Mouse (Mus musculus) E14TG2a.4 (cell line): ENCODE results near the gene Igfbp2.

Experiments used
- H3K27me3 ChIP-seq: 2 replicates; pipeline ENCODE4 v1.6.1; 2014; ENCODE audit warnings: low read length, control low read depth; ENCODE audit not compliant: insufficient read depth
- H3K36me3 ChIP-seq: 2 replicates; pipeline ENCODE4 v1.6.1; 2014; ENCODE audit warnings: low read length, control low read depth; ENCODE audit not compliant: insufficient read depth
- H3K4me1 ChIP-seq: replicated peaks from 2 replicates; pipeline ENCODE4 v1.6.1; 2014; ENCODE audit warnings: low read depth, low read length, control low read depth
- H3K4me3 ChIP-seq: replicated peaks from 2 replicates; pipeline ENCODE4 v1.5.1; 2014; ENCODE audit warnings: mild to moderate bottlenecking, low read length
- H3K9me3 ChIP-seq: 2 replicates; pipeline ENCODE4 v1.6.1; 2014; ENCODE audit warnings: low read length, control low read depth
- CTCF ChIP-seq: conservative IDR thresholded peaks from 2 replicates; pipeline ENCODE4 v1.5.1; 2014; ENCODE audit warnings: low read length
- NANOG ChIP-seq: IDR thresholded peaks from 2 replicates; pipeline ENCODE4 v1.6.1; 2014; ENCODE audit warnings: borderline replicate concordance, low read length, mixed read lengths
- POU5F1 ChIP-seq: IDR thresholded peaks from 2 replicates; pipeline ENCODE4 v1.6.1; 2014; ENCODE audit warnings: low read length, borderline replicate concordance

The Igfbp2 gene

GRCm38 (mm10) chr1:72832715-72833153 lies 8.4 kb downstream of the Igfbp2 start:
- TF ChIP-seq POU5F1 (no peak), CTCF (no peak), NANOG (no peak)
- Histone ChIP-seq H3K4me3 (no peak overlapping the region), H3K4me1 (peaks cover 84% of the 10 kb centered on the region), H3K36me3 (peaks cover 99% of the 10 kb centered on the region), H3K9me3 (no peaks in the 10 kb centered on the region), H3K27me3 (no peaks in the 10 kb centered on the region)

GRCm38 (mm10) chr1:72833563-72833962 lies 9.3 kb downstream of the Igfbp2 start:
- TF ChIP-seq CTCF: no peak
- no peak for TF ChIP-seq NANOG
- no peak for TF ChIP-seq POU5F1
- Histone ChIP-seq H3K27me3 (no peaks in the 10 kb centered on the region), H3K4me3 (no peak overlapping the region), H3K36me3 (peaks cover 99% of the 10 kb centered on the region), H3K4me1 (peaks cover 84% of the 10 kb centered on the region), H3K9me3 (no peaks in the 10 kb centered on the region)

- Histone ChIP-seq H3K9me3 (no peaks in the 10 kb centered on the region), H3K36me3 (peaks cover 95% of the 10 kb centered on the region), H3K4me1 (peaks cover 86% of the 10 kb centered on the region), H3K4me3 (no peak overlapping the region), H3K27me3 (no peaks in the 10 kb centered on the region)
- no peak for TF ChIP-seq CTCF
- TF ChIP-seq NANOG: no peak
- no peak for TF ChIP-seq POU5F1
Measured at GRCm38 (mm10) chr1:72839356-72839755, 15.1 kb downstream of the Igfbp2 start.

DNA sequence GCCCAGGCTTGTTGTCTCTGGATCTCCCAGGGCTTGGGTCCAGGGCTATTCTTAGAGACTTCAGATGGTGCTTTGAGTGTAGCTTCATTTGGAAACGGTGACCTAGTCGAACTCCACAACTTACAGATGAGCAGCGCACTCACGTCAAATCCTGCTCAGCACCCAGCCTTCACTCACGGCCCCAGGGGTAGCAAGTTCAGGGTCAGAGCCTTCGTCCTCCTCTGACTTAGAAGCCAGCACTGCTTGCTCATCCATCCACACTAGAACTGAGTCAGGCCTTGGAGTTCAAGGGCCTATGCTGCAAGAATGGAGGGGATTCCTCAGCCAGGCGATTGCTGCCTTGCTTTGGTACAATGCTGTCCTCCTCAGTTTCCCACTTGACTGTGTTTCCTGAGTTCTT lies 15.5 kb downstream of the Igfbp2 start:
- no peak for TF ChIP-seq POU5F1
- TF ChIP-seq CTCF: no peak
- no peak for TF ChIP-seq NANOG
- Histone ChIP-seq H3K9me3 (no peaks in the 10 kb centered on the region), H3K4me1 (peaks cover 87% of the 10 kb centered on the region), H3K36me3 (peaks cover 96% of the 10 kb centered on the region), H3K4me3 (no peak overlapping the region), H3K27me3 (no peaks in the 10 kb centered on the region)

DNA sequence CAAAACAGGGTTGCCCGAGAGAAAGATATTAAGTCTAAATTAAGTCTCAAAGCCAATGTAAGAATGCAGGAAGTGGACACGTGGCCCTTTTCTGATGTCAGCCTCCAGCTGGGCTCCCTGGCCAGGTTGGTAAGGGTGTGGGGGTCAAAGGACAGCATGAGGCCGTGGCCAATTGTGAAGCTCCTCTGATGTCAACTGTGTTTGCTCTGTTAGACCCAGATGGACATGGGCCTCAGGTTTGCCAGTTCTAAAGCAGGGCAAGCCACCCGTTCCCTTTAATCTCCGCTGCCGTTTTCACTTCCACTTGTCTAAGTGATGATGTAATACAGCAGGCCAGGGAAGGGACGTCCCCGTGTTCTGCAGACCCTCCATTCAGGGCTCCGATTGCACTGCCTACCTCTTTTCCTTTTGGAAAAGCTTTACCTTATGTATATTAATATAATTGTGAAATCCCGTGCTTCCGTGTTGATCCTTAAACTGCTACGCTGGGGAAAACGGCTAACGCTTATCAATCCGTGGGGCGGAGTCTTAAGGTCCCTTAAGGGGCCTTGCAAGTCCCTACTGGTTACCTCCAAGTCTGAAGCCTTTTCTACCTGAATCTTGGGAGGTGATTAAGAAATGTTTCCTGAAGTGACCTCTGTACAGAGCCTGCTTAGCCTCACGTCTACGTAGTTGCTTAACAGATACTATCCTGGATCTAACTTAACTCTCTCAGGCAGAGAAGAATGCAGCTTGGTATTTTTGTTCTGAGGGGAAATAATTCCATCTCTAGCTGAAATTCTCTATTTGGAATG lies 18.6 kb downstream of the Igfbp2 start:
- H3K9me3 ChIP-seq: no peaks in the 10 kb centered on the region
- H3K4me1 ChIP-seq: peaks cover 82% of the 10 kb centered on the region
- no peaks in the 10 kb centered on the region for H3K27me3 ChIP-seq
- TF ChIP-seq CTCF: no peak
- no peak for TF ChIP-seq POU5F1
- TF ChIP-seq NANOG: no peak
- no peak overlapping the region for H3K4me3 ChIP-seq
- H3K36me3 ChIP-seq: peaks cover 94% of the 10 kb centered on the region

DNA sequence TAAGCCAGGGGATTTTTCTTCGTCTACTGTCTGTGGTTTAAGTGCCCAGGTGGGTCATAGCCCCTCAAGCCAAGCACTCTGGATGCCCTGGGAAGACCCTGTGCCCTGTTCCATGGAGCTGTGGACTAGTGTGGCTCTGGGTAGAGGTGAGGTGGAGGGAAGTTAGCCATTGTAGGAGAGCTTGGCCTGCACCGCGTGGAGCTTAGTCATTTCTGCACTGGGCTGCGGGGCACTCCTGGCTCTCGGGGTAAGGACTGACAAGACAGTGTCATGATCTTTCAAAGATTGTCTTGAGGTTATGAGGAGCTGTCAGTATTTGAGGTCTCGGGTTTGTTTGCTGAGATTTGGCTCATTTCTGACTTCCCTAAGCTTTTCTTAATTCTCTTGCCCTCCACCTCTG lies 20.4 kb downstream of the Igfbp2 start:
- peaks cover 94% of the 10 kb centered on the region for H3K36me3 ChIP-seq
- no peaks in the 10 kb centered on the region for H3K27me3 ChIP-seq
- peaks cover 82% of the 10 kb centered on the region for H3K4me1 ChIP-seq
- no peak overlapping the region for H3K4me3 ChIP-seq
- H3K9me3 ChIP-seq: no peaks in the 10 kb centered on the region
- TF ChIP-seq CTCF (no peak), POU5F1 (no peak), NANOG (no peak)

GRCm38 (mm10) chr1:72847849-72848380 lies 23.6 kb downstream of the Igfbp2 start:
- TF ChIP-seq NANOG (no peak), POU5F1 (no peak)
- H3K9me3 ChIP-seq: no peaks in the 10 kb centered on the region
- H3K4me1 ChIP-seq: peaks cover 60% of the 10 kb centered on the region
- no peak overlapping the region for H3K4me3 ChIP-seq
- peaks cover 98% of the 10 kb centered on the region for H3K36me3 ChIP-seq
- no peaks in the 10 kb centered on the region for H3K27me3 ChIP-seq

GRCm38 (mm10) chr1:72849037-72849436 lies 24.7 kb downstream of the Igfbp2 start:
- Histone ChIP-seq H3K9me3 (no peaks in the 10 kb centered on the region), H3K4me3 (no peak overlapping the region), H3K27me3 (no peaks in the 10 kb centered on the region), H3K36me3 (peaks cover 95% of the 10 kb centered on the region), H3K4me1 (peaks cover 60% of the 10 kb centered on the region)
- TF ChIP-seq NANOG: no peak
- no peak for TF ChIP-seq CTCF
- TF ChIP-seq POU5F1: no peak
